Mouse (Mus musculus) common myeloid progenitor, adult 5-6 weeks (primary cell): ENCODE data around the gene Pltp. TPM values are rescaled to one million over a fixed set of nuclear protein-coding genes. Genes with fewer than 3 reads are reported as not detected.

Source experiments
- ATAC-seq: replicated peaks from 2 replicates; pipeline ENCODE4 v1.8.0; 2016; ENCODE audit warnings: low read depth, mild to moderate bottlenecking, moderate TSS enrichment, inconsistent platforms; ENCODE audit not compliant: poor library complexity, severe bottlenecking
- total RNA-seq: library from RNA; stranded (forward); fragments of 200-1000, 187-1606 nt; gene quantifications from 2 replicates; pipeline ENCODE4 v1.2.3, GENCODE M21; 2017

The Pltp gene
- not detected in 2 replicates for total RNA-seq

GRCm38 (mm10) chr2:164857101-164857821 lies at the start of gene Pltp:
TSS of gene Pltp (minus strand) at chr2:164857711.
- peak; percentile 78 for ATAC-seq

- ATAC-seq, result no peak
Observed at GRCm38 (mm10) chr2:164906071-164906470, 48.6 kb upstream of the Pltp start.

- ATAC-seq, result no peak
Observed at GRCm38 (mm10) chr2:164903496-164903895, 46.0 kb upstream of the Pltp start.

- ATAC-seq, result no peak
Observed at GRCm38 (mm10) chr2:164901380-164901779, 43.9 kb upstream of the Pltp start.

- no peak for ATAC-seq
Observed at GRCm38 (mm10) chr2:164899723-164900459, 42.4 kb upstream of the Pltp start.

- no peak for ATAC-seq
Observed at GRCm38 (mm10) chr2:164899034-164899433, 41.5 kb upstream of the Pltp start.

- ATAC-seq, result no peak
Observed at GRCm38 (mm10) chr2:164898008-164898407, 40.5 kb upstream of the Pltp start.

- no peak for ATAC-seq
Observed at GRCm38 (mm10) chr2:164895885-164896284, 38.4 kb upstream of the Pltp start.

- 0 out of 2 replicates have a peak, but pooled peaks have one; percentile 12 for ATAC-seq
Observed at GRCm38 (mm10) chr2:164894644-164895043, 37.1 kb upstream of the Pltp start.

GRCm38 (mm10) chr2:164894048-164894447 lies 36.5 kb upstream of the Pltp start:
- ATAC-seq, result no peak

- ATAC-seq, result no peak
Observed at GRCm38 (mm10) chr2:164892696-164893216, 35.2 kb upstream of the Pltp start.

GRCm38 (mm10) chr2:164891908-164892695 lies 34.6 kb upstream of the Pltp start:
- no peak for ATAC-seq

- ATAC-seq, result no peak
Observed at GRCm38 (mm10) chr2:164891056-164891834, 33.7 kb upstream of the Pltp start.

- ATAC-seq, result no peak
Observed at GRCm38 (mm10) chr2:164890411-164891049, 33.0 kb upstream of the Pltp start.

GRCm38 (mm10) chr2:164889960-164890359 lies 32.4 kb upstream of the Pltp start:
- no peak for ATAC-seq

- ATAC-seq, result no peak
Observed at GRCm38 (mm10) chr2:164888996-164889395, 31.5 kb upstream of the Pltp start.

GRCm38 (mm10) chr2:164886617-164887016 lies 29.1 kb upstream of the Pltp start:
- ATAC-seq, result no peak

GRCm38 (mm10) chr2:164885788-164886187 lies 28.3 kb upstream of the Pltp start:
- no peak for ATAC-seq

GRCm38 (mm10) chr2:164882619-164883018 lies 25.1 kb upstream of the Pltp start:
- no peak for ATAC-seq
